Mouse (Mus musculus) NIH3T3 (cell line): ENCODE results near the gene Il15.

Experiments
- DNase-seq: peaks from one replicate; pipeline ENCODE4 v3.0.0-alpha.2; 2012; ENCODE audit warnings: low read depth

Gene Il15

GRCm38 (mm10) chr8:82402686-82403330, at the start of gene Il15:
Gene Il15, minus strand, starts transcription at chr8:82403222.
- peak; percentile 67 for DNase-seq

GRCm38 (mm10) chr8:82444897-82445296, 41.9 kb upstream of the Il15 start:
- DNase-seq = no peak

DNA sequence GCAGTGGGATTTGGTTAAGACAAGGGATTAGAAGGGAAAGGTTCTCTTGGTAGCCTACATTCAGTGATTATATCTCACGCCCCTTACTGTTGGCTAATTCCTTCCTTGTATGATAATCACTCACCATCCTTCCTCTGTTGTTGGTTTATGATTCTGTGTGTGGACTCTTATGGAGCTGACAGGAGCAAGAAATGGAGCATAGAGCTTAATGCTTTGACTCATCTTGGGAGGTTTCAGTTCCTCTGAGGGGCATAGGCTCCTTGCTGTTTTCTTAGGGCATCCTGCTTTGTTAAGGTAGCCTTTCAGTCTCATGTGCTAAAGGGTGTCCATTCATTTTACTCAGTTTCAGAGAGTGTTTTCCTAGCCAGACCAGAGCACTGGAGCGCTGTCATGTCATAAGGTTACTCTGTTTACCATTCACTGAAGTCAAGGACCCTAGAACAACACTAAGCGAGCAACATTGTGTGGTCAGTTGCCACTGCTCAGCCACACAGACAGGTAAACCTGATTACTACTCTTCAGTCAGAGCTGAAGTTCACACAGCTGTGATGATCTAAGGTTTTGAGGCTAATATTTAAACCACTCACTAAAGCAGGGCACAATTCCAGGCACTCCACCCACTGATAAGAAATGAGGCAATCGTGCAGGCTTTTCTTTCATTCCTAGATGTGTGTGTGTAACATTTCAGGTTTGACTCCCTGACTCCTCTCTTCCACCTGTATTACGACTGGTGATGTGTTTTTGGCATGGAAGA, 13.7 kb upstream of the Il15 start:
- DNase-seq = no peak

DNA sequence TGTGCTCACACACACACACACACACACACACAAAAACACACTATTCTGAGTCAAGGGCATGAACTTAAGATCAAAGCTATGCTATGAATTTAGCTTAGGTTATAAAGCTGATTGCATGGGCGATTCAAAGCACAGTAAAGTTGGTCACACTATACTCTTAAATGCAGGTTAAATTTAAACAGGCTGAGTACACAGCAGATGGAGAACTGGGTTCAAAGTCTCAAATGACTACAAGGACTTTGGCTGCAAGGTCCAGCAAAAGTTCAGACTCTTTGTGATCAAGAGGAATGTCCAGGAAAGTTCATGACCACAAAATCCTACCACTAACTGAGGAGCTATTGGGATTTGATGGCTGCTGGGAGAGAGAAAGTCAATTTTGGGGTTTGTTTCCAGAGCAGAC, 12.5 kb upstream of the Il15 start:
- DNase-seq = no peak

DNA sequence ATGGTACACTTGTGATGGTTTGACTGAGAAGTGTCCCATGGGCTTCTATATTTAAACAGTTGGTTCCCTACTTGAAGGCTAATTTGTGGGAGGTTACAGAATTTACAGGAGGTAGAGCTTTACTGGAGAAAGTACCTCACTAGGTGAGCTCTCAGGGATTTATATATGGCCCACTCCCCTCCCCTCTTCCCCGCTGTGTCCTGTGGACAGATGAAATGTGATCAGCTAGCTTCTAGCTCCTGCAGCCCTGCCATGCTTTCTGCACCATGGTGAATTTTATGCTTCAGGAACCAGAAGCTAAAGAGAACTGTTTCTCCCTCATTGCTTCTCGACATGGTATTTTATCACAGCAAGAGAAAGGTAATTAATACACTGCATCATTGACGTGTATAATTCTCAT, 7.1 kb upstream of the Il15 start:
- DNase-seq = no peak

DNA sequence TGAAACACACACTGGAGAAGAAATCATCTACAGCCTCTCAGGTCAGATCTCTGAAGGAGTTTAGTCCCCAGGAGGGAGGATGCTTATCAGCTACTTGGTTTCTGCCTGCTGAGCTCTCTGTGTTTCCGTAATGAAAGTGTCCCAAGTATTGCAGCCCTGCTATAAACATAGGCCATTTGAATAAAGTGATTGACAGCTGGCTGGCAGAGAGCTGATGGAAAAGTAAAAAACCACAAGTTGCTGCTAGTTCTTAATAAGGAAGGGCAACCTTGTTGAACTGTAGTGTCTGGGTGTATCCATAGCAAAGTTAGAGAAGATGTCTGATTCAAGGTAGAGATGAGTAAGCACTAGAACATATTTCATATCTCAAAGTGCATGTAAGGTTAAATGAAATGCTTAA, 4.0 kb upstream of the Il15 start:
- no peak for DNase-seq

GRCm38 (mm10) chr8:82404068-82404467, 1.0 kb upstream of the Il15 start:
- DNase-seq = no peak

- peak; percentile 70 for DNase-seq
Measured at GRCm38 (mm10) chr8:82402261-82402685, 749 bp downstream of the Il15 start.

GRCm38 (mm10) chr8:82401490-82401889, 1.5 kb downstream of the Il15 start:
- DNase-seq = peak; percentile 26

DNA sequence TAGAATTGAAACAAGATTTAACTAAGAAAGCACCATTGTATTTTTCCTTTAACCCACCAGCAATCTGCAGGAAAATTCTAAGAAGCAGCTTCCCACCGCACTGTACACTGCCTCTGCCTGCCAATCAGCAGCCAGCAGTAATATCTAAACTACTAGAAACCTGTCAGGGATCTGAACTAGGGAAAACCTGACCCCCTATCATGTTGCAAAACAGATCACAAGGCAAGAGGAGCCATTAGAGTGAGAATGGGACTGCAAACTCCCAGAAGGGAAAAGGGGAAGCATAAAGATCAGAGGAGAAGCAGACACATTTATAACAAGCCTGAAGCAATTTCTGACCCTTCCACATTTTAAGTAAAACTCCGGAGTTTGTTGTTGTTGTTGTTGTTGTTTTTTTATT, 2.0 kb downstream of the Il15 start:
- DNase-seq = no peak

GRCm38 (mm10) chr8:82400376-82400775, 2.6 kb downstream of the Il15 start:
- peak; percentile 29 for DNase-seq

- DNase-seq = peak; percentile 77
Measured at GRCm38 (mm10) chr8:82398546-82398945, 4.5 kb downstream of the Il15 start.

DNA sequence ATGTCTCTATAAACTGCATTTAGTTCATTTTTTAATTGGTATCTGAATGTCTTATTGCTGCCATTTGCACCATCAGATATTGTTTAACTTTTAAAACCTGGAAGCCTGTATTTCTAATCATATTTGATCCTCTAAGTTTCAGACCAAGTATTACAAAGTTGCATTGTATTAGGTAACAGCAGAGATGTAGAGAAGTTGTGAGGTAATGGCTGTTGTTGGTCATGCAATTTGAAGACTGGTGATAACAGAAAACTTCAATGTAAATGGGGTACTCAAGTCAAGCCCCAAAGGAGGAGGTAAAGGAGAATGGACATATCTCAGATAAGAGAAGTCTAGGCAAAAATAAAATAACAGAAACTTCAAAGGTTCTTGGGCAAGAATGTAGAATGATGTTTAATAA, 11.8 kb downstream of the Il15 start:
- DNase-seq = no peak

GRCm38 (mm10) chr8:82388356-82388902, 14.6 kb downstream of the Il15 start:
- DNase-seq = no peak

- no peak for DNase-seq
Measured at GRCm38 (mm10) chr8:82387614-82388013, 15.4 kb downstream of the Il15 start.

- DNase-seq = no peak
Measured at GRCm38 (mm10) chr8:82385867-82386266, 17.2 kb downstream of the Il15 start.

GRCm38 (mm10) chr8:82384458-82385234, 18.4 kb downstream of the Il15 start:
- DNase-seq = no peak

- peak; percentile 55 for DNase-seq
Measured at GRCm38 (mm10) chr8:82383346-82383745, 19.7 kb downstream of the Il15 start.

DNA sequence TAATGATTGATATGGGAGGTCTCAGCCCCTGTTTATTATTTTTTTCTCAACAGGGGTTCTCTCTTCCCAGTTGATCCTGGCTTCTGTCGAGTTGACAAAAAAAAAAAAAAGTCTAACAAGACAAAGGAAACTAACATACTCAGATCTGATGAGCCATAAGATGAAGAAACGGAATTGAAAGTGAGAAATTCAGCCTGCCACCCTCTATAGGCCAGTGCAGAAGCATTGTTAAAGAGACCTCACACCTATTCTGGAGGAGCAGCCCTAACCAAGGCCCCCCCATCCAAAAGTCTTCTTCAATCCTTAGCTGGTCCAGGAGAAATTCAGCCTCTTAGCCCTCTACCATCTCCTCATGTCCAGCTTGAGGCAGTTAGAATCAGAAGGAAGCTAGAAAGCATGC, 20.7 kb downstream of the Il15 start:
- DNase-seq = no peak

- DNase-seq = peak; percentile 28
Measured at GRCm38 (mm10) chr8:82374470-82374869, 28.6 kb downstream of the Il15 start.

DNA sequence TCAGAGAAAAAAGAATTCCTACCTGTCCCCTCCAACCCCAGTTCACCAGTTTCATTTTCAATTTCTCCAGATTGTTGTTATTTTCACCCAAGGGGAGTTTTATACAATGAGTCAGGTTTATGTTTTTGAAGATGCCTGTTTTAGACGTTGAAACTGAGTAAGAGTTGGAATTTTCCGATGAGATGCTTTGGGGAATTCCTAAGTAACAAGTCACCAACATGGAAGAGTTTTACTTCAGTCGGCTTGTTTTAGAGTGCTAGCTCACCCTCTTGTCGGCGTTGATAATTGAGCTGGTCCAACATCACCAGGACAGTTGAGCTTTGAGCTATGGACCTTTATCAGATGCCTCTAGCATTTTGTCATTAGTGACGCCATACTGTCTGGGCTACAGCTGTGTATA, 30.2 kb downstream of the Il15 start:
- DNase-seq = peak; percentile 60

GRCm38 (mm10) chr8:82370657-82371056, 32.4 kb downstream of the Il15 start:
- no peak for DNase-seq

DNA sequence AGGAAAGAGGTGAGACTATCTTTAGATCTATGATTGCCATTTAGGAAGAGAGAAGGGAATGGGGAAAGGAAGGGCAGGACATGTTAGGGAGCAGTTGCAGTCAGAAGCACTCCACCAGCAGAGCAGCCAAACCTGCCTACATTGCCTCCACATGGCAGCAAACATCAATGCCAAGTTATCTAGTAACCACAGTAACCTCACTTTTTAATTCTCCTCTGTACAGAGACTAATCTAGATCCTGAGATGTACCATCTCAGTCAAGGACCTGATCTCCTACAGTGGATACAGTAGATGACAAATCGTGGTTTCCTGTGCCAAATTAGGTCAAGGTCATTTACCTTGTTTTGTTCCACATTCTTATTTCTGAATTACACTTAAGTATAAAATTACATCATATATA, 42.0 kb downstream of the Il15 start:
- no peak for DNase-seq
